Mouse (Mus musculus) heart, embryonic 14.5 days (tissue): ENCODE measurements around the gene D16Ertd472e. TPM values are rescaled to one million over a fixed set of nuclear protein-coding genes. Genes with fewer than 3 reads are reported as not detected.

ENCODE experiments used
- polyA plus RNA-seq: library from polyadenylated mRNA; unstranded; fragments of >200 nt; fragmentation: Nextera tagmentation; extraction: Ambion mirVana; gene quantifications from 2 replicates; pipeline ENCODE4 v1.2.1, GENCODE M21; 2014

The D16Ertd472e gene
- polyA plus RNA-seq, 1 experiment from 2014 or later = 7.2 TPM

Other genes with a start within 250 kb of the D16Ertd472e start
- 75.7 and 78.5 TPM in 2 replicates for gene Btg3, start 199.5 kb downstream of the D16Ertd472e start, polyA plus RNA-seq